Mouse (Mus musculus): ENCODE results near the gene Zfp385a. TPM values are rescaled to one million over a fixed set of nuclear protein-coding genes. Genes with fewer than 3 reads are reported as not detected.

Gene Zfp385a
- total and polyA plus RNA-seq, 2 experiments from 2014 or later, result 5.5 to 7.9 TPM

DNA sequence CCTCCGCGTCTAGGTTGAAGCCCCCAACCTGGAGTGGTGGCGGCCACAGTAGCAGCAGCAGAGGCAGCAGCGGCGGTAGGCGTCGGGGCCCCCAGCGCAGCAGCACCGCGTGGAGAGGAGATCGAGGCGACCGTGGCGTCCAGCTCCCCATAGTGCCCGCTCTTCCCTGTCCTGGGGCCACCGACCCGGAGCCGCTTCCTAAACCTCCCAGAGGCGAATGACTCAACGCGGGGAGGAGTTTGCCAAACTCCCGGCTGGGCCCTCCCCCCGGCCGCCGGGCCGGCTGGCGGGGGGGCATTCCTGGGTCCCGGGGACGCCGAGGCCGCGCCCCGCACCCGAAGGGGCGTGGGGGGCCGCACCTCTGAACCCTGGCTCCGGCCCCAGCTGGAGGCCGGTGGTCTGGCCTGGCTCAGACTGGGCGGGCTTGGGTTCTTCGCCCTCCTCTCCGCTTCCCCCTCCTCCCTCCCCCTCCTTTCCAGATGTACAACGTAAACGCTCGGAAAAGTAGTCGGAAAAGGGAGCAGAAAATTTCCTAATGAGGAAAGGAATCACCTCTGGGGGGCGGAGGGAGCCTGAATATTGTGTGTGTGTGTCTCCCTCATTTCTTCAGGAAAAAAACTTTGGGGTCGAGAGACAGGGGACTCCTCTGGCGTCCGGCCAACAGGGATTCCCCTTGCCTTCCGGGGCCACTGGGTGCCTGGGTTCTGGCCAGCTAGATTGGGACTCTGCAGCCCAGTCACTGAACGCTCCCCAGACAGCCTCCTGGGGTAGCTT lies 26.7 kb upstream of the Zfp385a start, which contains the start of gene Itga5:
Gene Itga5, minus strand, starts transcription at position 388 of the 774 bp plus-strand sequence.
- Histone ChIP-seq H3K4me1 (ENCODE audit: control insufficient read depth, insufficient read depth) (peaks cover 41% of the 10 kb centered on the region), H3K4me2 (ENCODE audit: low read depth, low read length) (peak within 1 kb of the TSS; percentile 83), H3K4me3 (ENCODE audit: low read depth, low read length) (peak within 1 kb of the TSS; percentile 94), H3K27ac (ENCODE audit: low read depth) (peak within 1 kb of the TSS; percentile 95), H3K9me3 (replicated peaks; ENCODE audit: control insufficient read depth, low read length) (no peaks in the 10 kb centered on the region), H3K9ac (replicated peaks; ENCODE audit: low read depth, low read length) (peak within 1 kb of the TSS; percentile 100), H3K27me3 (ENCODE audit: control insufficient read depth, insufficient read depth, low read length) (no peaks in the 10 kb centered on the region), H3K36me3 (replicated peaks; ENCODE audit: control insufficient read depth, insufficient read depth, low read length) (no peaks in the 10 kb centered on the region)
- WGBS, result 2% methylated on average over 47 of the region's 51 CpGs
- TF ChIP-seq CTCF (IDR thresholded peaks at IDR 0.05; ENCODE audit: low read depth), result peak; percentile 20; the same call in 1 of the 2 replicates
- TF ChIP-seq EP300 (IDR thresholded peaks at IDR 0.05; ENCODE audit: low read depth), result peak; percentile 35; the same call in 1 of the 2 replicates
- DNase-seq (ENCODE audit: low spot score) (peak; percentile 76), ATAC-seq (ENCODE audit: insufficient read depth, low read depth) (peak; percentile 76)

GRCm38 (mm10) chr15:103365471-103366375 lies 25.8 kb upstream of the Zfp385a start:
- H3K4me1 ChIP-seq (ENCODE audit: control insufficient read depth, insufficient read depth), result peaks cover 38% of the 10 kb centered on the region
- WGBS, result under 1% methylated on average over 51 of the region's 51 CpGs
- no peaks in the 10 kb centered on the region for H3K27me3 ChIP-seq (ENCODE audit: control insufficient read depth, insufficient read depth, low read length)

GRCm38 (mm10) chr15:103364761-103365160 lies 24.9 kb upstream of the Zfp385a start:
- Histone ChIP-seq H3K4me3 (ENCODE audit: low read depth, low read length) (peak overlapping the region; percentile 94), H3K9ac (replicated peaks; ENCODE audit: low read depth, low read length) (peak overlapping the region; percentile 100), H3K27ac (ENCODE audit: low read depth) (peak overlapping the region; percentile 95), H3K4me2 (ENCODE audit: low read depth, low read length) (peak overlapping the region; percentile 83), H3K27me3 (ENCODE audit: control insufficient read depth, insufficient read depth, low read length) (no peaks in the 10 kb centered on the region), H3K36me3 (replicated peaks; ENCODE audit: control insufficient read depth, insufficient read depth, low read length) (no peaks in the 10 kb centered on the region), H3K9me3 (replicated peaks; ENCODE audit: control insufficient read depth, low read length) (no peaks in the 10 kb centered on the region), H3K4me1 (ENCODE audit: control insufficient read depth, insufficient read depth) (peaks cover 45% of the 10 kb centered on the region)
- no peak for DNase-seq (ENCODE audit: low spot score)
- 11% methylated on average over 4 of the region's 4 CpGs for WGBS
- no peak for TF ChIP-seq CTCF (IDR thresholded peaks at IDR 0.05; ENCODE audit: low read depth)
- TF ChIP-seq EP300 (IDR thresholded peaks at IDR 0.05; ENCODE audit: low read depth), result no peak
- no peak for ATAC-seq (ENCODE audit: insufficient read depth, low read depth)

More at GRCm38 (mm10) chr15:103365471-103366375, 25.8 kb upstream of the Zfp385a start:
- Histone ChIP-seq H3K9ac (replicated peaks; ENCODE audit: low read depth, low read length) (peak overlapping the region; percentile 100), H3K4me3 (ENCODE audit: low read depth, low read length) (peak overlapping the region; percentile 94), H3K36me3 (replicated peaks; ENCODE audit: control insufficient read depth, insufficient read depth, low read length) (no peaks in the 10 kb centered on the region), H3K27ac (ENCODE audit: low read depth) (peak overlapping the region; percentile 95), H3K4me2 (ENCODE audit: low read depth, low read length) (peak overlapping the region; percentile 83), H3K9me3 (replicated peaks; ENCODE audit: control insufficient read depth, low read length) (no peaks in the 10 kb centered on the region)
- peak; percentile 63 for DNase-seq (ENCODE audit: low spot score)
- no peak for TF ChIP-seq CTCF (IDR thresholded peaks at IDR 0.05; ENCODE audit: low read depth)
- no peak for TF ChIP-seq EP300 (IDR thresholded peaks at IDR 0.05; ENCODE audit: low read depth)
- peak; percentile 44 for ATAC-seq (ENCODE audit: insufficient read depth, low read depth)

GRCm38 (mm10) chr15:103363809-103364208 lies 23.9 kb upstream of the Zfp385a start:
- Histone ChIP-seq H3K4me2 (ENCODE audit: low read depth, low read length) (peak overlapping the region; percentile 83), H3K4me3 (ENCODE audit: low read depth, low read length) (peak overlapping the region; percentile 94), H3K9ac (replicated peaks; ENCODE audit: low read depth, low read length) (peak overlapping the region; percentile 100), H3K27me3 (ENCODE audit: control insufficient read depth, insufficient read depth, low read length) (no peaks in the 10 kb centered on the region), H3K4me1 (ENCODE audit: control insufficient read depth, insufficient read depth) (peaks cover 54% of the 10 kb centered on the region), H3K36me3 (replicated peaks; ENCODE audit: control insufficient read depth, insufficient read depth, low read length) (no peaks in the 10 kb centered on the region), H3K9me3 (replicated peaks; ENCODE audit: control insufficient read depth, low read length) (no peaks in the 10 kb centered on the region), H3K27ac (ENCODE audit: low read depth) (peak overlapping the region; percentile 95)
- ATAC-seq (ENCODE audit: insufficient read depth, low read depth), result no peak
- 36% methylated on average over 1 of the region's 1 CpGs for WGBS
- TF ChIP-seq EP300 (IDR thresholded peaks at IDR 0.05; ENCODE audit: low read depth) (no peak), CTCF (IDR thresholded peaks at IDR 0.05; ENCODE audit: low read depth) (no peak)
- DNase-seq (ENCODE audit: low spot score), result no peak

- Histone ChIP-seq H3K9ac (replicated peaks; ENCODE audit: low read depth, low read length) (no peak overlapping the region), H3K9me3 (replicated peaks; ENCODE audit: control insufficient read depth, low read length) (no peaks in the 10 kb centered on the region), H3K4me1 (ENCODE audit: control insufficient read depth, insufficient read depth) (peaks cover 63% of the 10 kb centered on the region), H3K4me3 (ENCODE audit: low read depth, low read length) (no peak overlapping the region), H3K4me2 (ENCODE audit: low read depth, low read length) (no peak overlapping the region), H3K36me3 (replicated peaks; ENCODE audit: control insufficient read depth, insufficient read depth, low read length) (no peaks in the 10 kb centered on the region), H3K27me3 (ENCODE audit: control insufficient read depth, insufficient read depth, low read length) (no peaks in the 10 kb centered on the region), H3K27ac (ENCODE audit: low read depth) (peak overlapping the region; percentile 68)
- TF ChIP-seq CTCF (IDR thresholded peaks at IDR 0.05; ENCODE audit: low read depth) (no peak), EP300 (IDR thresholded peaks at IDR 0.05; ENCODE audit: low read depth) (no peak)
- 65% methylated on average over 3 of the region's 3 CpGs for WGBS
- DNase-seq (ENCODE audit: low spot score) (no peak), ATAC-seq (ENCODE audit: insufficient read depth, low read depth) (no peak)
These were observed 23.1 kb upstream of the Zfp385a start for GRCm38 (mm10) chr15:103362950-103363349.

Measured in heart, postnatal 0 days (tissue).